Mouse (Mus musculus): ENCODE measurements around the gene Otop2. TPM values are rescaled to one million over a fixed set of nuclear protein-coding genes. Genes with fewer than 3 reads are reported as not detected.

Gene Otop2
- total and polyA plus RNA-seq, 3 experiments: not detected

DNA sequence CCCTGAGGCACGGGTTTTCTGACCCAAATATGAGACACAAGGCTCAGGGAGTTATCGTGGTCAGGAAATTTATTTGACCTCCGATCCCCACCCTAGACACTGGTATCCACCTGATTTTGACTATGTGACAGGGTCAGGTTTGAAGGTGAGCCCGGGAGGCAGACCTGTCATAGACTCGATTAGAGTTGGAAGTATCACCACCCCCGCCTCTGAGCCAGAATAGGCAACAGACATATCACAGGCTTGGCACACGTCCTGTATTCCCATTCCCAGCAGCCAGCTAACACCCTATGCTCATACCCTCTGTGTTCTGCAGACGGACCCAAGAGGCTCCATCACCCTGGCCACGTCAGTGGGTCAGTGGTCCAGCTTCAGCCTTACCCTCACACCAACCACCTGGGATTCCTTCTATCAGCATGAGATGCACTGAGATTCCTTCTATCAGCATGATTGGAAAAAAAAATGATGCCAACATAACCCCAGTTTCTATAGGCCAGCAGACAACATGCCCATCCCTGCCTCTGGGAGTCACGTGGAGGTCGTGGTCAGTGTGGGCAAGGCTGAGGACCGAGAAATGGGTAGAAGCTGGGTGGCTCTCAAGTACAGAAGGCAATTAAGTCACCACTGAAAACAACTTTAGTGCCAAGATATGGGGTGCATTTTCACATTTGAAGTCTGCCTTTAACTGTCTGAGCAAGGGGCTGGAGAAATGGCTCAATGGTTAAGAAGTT, 67.9 kb downstream of the Otop2 start:
- TF ChIP-seq MAZ (IDR thresholded peaks at IDR 0.05; ENCODE audit: low read depth, low read length): no peak
- no peak for TF ChIP-seq MXI1 (IDR thresholded peaks at IDR 0.05; ENCODE audit: low read depth, low read length)
- TF ChIP-seq POLR2AphosphoS2 (IDR thresholded peaks at IDR 0.05; ENCODE audit: low read length): no peak
- no peak for TF ChIP-seq ETS1 (IDR thresholded peaks at IDR 0.05; ENCODE audit: low read depth, low read length)
- no peak for TF ChIP-seq ZMIZ1 (IDR thresholded peaks at IDR 0.05; ENCODE audit: low read depth, low read length)
- TF ChIP-seq USF2 (IDR thresholded peaks at IDR 0.05; ENCODE audit: borderline replicate concordance in 1 of 2, insufficient read depth in 1 of 2, low read depth in 1 of 2, low read length in 2 of 2): no peak
- TF ChIP-seq TCF12 (IDR thresholded peaks at IDR 0.05; ENCODE audit: low read depth, low read length): no peak
- no peak overlapping the region for H3K9ac ChIP-seq (ENCODE audit: control insufficient read depth, low read depth, low read length, poor library complexity, severe bottlenecking)

DNA sequence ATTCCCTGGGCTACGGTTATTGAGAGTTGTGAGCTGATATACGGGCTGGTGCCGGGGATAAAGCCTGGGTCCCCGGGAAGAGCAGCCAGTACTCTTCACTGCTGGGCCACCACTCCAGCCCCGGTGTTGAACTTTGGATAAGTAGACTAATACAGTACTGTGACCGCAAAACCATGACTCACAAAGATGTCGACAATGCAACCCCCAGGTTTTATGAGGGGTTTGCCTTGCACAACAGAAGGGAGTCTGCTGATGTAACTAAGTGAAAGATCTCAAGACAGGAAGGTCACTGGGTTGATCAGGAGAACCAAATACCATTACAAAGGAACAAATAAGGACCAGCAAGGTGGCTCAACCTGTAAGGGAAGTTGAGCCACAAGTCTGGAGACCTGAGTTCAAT, 69.8 kb downstream of the Otop2 start:
- Histone ChIP-seq H3K9ac (ENCODE audit: control insufficient read depth, low read depth, low read length, poor library complexity, severe bottlenecking) (peak overlapping the region; percentile 55), H3K4me1 (ENCODE audit: control insufficient read depth in 1 of 2, insufficient read depth in 2 of 2, low read length in 2 of 2) (peaks cover 6 to 10% of the 10 kb centered on the region in 2 experiments; a peak in 3 of 4 replicates), H3K27me3 (ENCODE audit: control insufficient read depth in 1 of 2, insufficient read depth in 2 of 2, low read length in 2 of 2) (peaks cover 3 to 7% of the 10 kb centered on the region in 2 experiments; a peak in 3 of 4 replicates), H3K4me3 (ENCODE audit: control insufficient read depth in 1 of 2, insufficient read depth in 1 of 2, low read depth in 2 of 2, low read length in 2 of 2) (no peak overlapping the region), H3K27ac (ENCODE audit: control insufficient read depth, low read depth, low read length) (peak overlapping the region; percentile 97), H3K9me3 (replicated peaks; ENCODE audit: insufficient read depth, low read length) (no peaks in the 10 kb centered on the region), H3K36me3 (ENCODE audit: control insufficient read depth in 1 of 2, insufficient read depth in 2 of 2, low read length in 2 of 2) (peaks cover 0 to 3% of the 10 kb centered on the region in 2 experiments; a peak in 1 of 4 replicates), H3K79me2 (ENCODE audit: control insufficient read depth, insufficient read depth, low read length, poor library complexity) (no peaks in the 10 kb centered on the region)
- DNase-seq (ENCODE audit: low read depth, low spot score): peak; percentile 83
- TF ChIP-seq ETS1 (IDR thresholded peaks at IDR 0.05; ENCODE audit: low read depth, low read length) (peak; percentile 22; the same call in 1 of the 2 replicates), NRF1 (IDR thresholded peaks at IDR 0.05; ENCODE audit: insufficient read depth, low read depth, low read length, poor library complexity, severe bottlenecking) (no peak), MYB (IDR thresholded peaks at IDR 0.05; ENCODE audit: low read depth, low read length) (no peak), RAD21 (IDR thresholded peaks at IDR 0.05; ENCODE audit: low read depth, low read length) (no peak)

More for the DNA sequence above, 67.9 kb downstream of the Otop2 start:
- no peaks in the 10 kb centered on the region for H3K79me2 ChIP-seq (ENCODE audit: control insufficient read depth, insufficient read depth, low read length, poor library complexity)
- H3K9me3 ChIP-seq (replicated peaks; ENCODE audit: insufficient read depth, low read length): no peaks in the 10 kb centered on the region
- peaks cover 5 to 6% of the 10 kb centered on the region in 2 experiments; a peak in 3 of 4 replicates for H3K4me1 ChIP-seq (ENCODE audit: control insufficient read depth in 1 of 2, insufficient read depth in 2 of 2, low read length in 2 of 2)
- H3K27ac ChIP-seq (ENCODE audit: control insufficient read depth, low read depth, low read length): no peak overlapping the region
- H3K36me3 ChIP-seq (ENCODE audit: control insufficient read depth in 1 of 2, insufficient read depth in 2 of 2, low read length in 2 of 2): peaks cover 0 to 3% of the 10 kb centered on the region in 2 experiments; a peak in 1 of 4 replicates
- no peak overlapping the region for H3K4me3 ChIP-seq (ENCODE audit: control insufficient read depth in 1 of 2, insufficient read depth in 1 of 2, low read depth in 2 of 2, low read length in 2 of 2)
- no peak for DNase-seq (ENCODE audit: low read depth, low spot score)
- peaks cover 3 to 7% of the 10 kb centered on the region in 2 experiments; a peak in 3 of 4 replicates for H3K27me3 ChIP-seq (ENCODE audit: control insufficient read depth in 1 of 2, insufficient read depth in 2 of 2, low read length in 2 of 2)

DNA sequence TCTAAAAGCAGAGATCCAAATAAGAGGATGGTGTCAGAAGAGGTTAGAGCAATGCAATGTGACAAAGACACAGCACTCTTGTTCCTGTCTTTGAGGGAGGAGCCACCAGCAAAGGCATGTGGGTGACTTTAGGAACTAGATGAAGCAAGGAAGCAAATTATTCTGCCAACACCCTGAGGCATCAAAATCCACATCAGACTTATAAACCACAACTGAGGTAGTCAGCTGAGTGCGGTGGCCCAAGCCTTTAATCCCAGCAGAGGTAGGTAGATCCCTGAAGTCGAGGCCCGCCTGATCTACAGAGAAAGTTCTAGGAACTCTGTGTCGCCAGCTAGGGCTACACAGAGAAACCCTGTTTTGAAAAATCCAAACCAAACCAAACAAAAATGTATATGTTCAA, 70.3 kb downstream of the Otop2 start:
- no peak for TF ChIP-seq MAFK (IDR thresholded peaks at IDR 0.05; ENCODE audit: borderline replicate concordance, low read depth, low read length)
- no peak for TF ChIP-seq MYC (IDR thresholded peaks at IDR 0.05; ENCODE audit: low read depth, low read length)
- TF ChIP-seq TAL1 (IDR thresholded peaks at IDR 0.05; ENCODE audit: low read length): no peak
- Histone ChIP-seq H3K4me1 (ENCODE audit: control insufficient read depth in 1 of 2, insufficient read depth in 2 of 2, low read length in 2 of 2) (peaks cover 6 to 10% of the 10 kb centered on the region in 2 experiments; a peak in 3 of 4 replicates), H3K27me3 (ENCODE audit: control insufficient read depth in 1 of 2, insufficient read depth in 2 of 2, low read length in 2 of 2) (peaks cover 3 to 7% of the 10 kb centered on the region in 2 experiments; a peak in 2 of 4 replicates)

More for the DNA sequence above, 70.3 kb downstream of the Otop2 start:
- no peaks in the 10 kb centered on the region for H3K9me3 ChIP-seq (replicated peaks; ENCODE audit: insufficient read depth, low read length)
- H3K79me2 ChIP-seq (ENCODE audit: control insufficient read depth, insufficient read depth, low read length, poor library complexity): peaks cover 3% of the 10 kb centered on the region; the same call in 1 of the 2 replicates
- H3K27ac ChIP-seq (ENCODE audit: control insufficient read depth, low read depth, low read length): peak overlapping the region; percentile 97
- H3K9ac ChIP-seq (ENCODE audit: control insufficient read depth, low read depth, low read length, poor library complexity, severe bottlenecking): peak overlapping the region; percentile 55
- no peak for DNase-seq (ENCODE audit: low read depth, low spot score)
- no peak overlapping the region for H3K4me3 ChIP-seq (ENCODE audit: control insufficient read depth in 1 of 2, insufficient read depth in 1 of 2, low read depth in 2 of 2, low read length in 2 of 2)
- H3K36me3 ChIP-seq (ENCODE audit: control insufficient read depth in 1 of 2, insufficient read depth in 2 of 2, low read length in 2 of 2): peaks cover 0 to 3% of the 10 kb centered on the region in 2 experiments; a peak in 1 of 4 replicates
